Mouse (Mus musculus) embryonic facial prominence, embryonic 13.5 days (tissue): ENCODE results near the gene Dnase1l1. TPM values are rescaled to one million over a fixed set of nuclear protein-coding genes. Genes with fewer than 3 reads are reported as not detected.

Experiments
- ATAC-seq: fragments of 200-750 bp; cut with Nextera tagmentation; 2 replicates; pipeline ENCODE4 v1.8.0; 2017; ENCODE audit warnings: low read depth; ENCODE audit not compliant: insufficient number of reproducible peaks, insufficient read depth, low FRiP score, low TSS enrichment
- H3K27ac ChIP-seq: fragments of 300-500 bp; sonication (generic); 2 replicates; pipeline ENCODE4 v1.5.1; 2015; ENCODE audit warnings: moderate library complexity, mild to moderate bottlenecking, inconsistent platforms
- H3K27me3 ChIP-seq: fragments of 300-500 bp; sonication (generic); 2 replicates; pipeline ENCODE4 v1.6.1; 2015; ENCODE audit warnings: mild to moderate bottlenecking, inconsistent platforms
- H3K36me3 ChIP-seq: fragments of 300-500 bp; sonication (generic); 2 replicates; pipeline ENCODE4 v1.6.1; 2015; ENCODE audit warnings: mild to moderate bottlenecking, inconsistent platforms
- H3K4me1 ChIP-seq: fragments of 300-500 bp; sonication (generic); 2 replicates; pipeline ENCODE4 v1.6.1; 2015; ENCODE audit warnings: inconsistent platforms
- H3K4me2 ChIP-seq: fragments of 300-500 bp; sonication (generic); 2 replicates; pipeline ENCODE4 v1.6.1; 2015; ENCODE audit warnings: moderate library complexity, mild to moderate bottlenecking, inconsistent platforms
- H3K4me3 ChIP-seq: fragments of 300-500 bp; sonication (generic); 2 replicates; pipeline ENCODE4 v1.5.1; 2015; ENCODE audit warnings: mild to moderate bottlenecking, inconsistent platforms
- H3K9ac ChIP-seq: fragments of 300-500 bp; sonication (generic); 2 replicates; pipeline ENCODE4 v1.6.1; 2015; ENCODE audit warnings: mild to moderate bottlenecking, inconsistent platforms
- H3K9me3 ChIP-seq: fragments of 300-500 bp; sonication (generic); 2 replicates; pipeline ENCODE4 v1.6.1; 2016; ENCODE audit warnings: inconsistent platforms
- WGBS: fragments of 180-500 bp; shearing (Covaris S2); methylation state at CpG from one replicate; pipeline ENCODE4 v1.1.7; 2015; ENCODE audit warnings: mixed read lengths; 5-methylcytosine and 5-hydroxymethylcytosine counted together
- polyA plus RNA-seq: library from polyadenylated mRNA; unstranded; fragments of >200 nt; fragmentation: Nextera tagmentation; extraction: Ambion mirVana; gene quantifications from 2 replicates; pipeline ENCODE4 v1.2.1, GENCODE M21; 2015

Gene Dnase1l1
- 11.3 and 14.9 TPM in 2 replicates for polyA plus RNA-seq

DNA sequence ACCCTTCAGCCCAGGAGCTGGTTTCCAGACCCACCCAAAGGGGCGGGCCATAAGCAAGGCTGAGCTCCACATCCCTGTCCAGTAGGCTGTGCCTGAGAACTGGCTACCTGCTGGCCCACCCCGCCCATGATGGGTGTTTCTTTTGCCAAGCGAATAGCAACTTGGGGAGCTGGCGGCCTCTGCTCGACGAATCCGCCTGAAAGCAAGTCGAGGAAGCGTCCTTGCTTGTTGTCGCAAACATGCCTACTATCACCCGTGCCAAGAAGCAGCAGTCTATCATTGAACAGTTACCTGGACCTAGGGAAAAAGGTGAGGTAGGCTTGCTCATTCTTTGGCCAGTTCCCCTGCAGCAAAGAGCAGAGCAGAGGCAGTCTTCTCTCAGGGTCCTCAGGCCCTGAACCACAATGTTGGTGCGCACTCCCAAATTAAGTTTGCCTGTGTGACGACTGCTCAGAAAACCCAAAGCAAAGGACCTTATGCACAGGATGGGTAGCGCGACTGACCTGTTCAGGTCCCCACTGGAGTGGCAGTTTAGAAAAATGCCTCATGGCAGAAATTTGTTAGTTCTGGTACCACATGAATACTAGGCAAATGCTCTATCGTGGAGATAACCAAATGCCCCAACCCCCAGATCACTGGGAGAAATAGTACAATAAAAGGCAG, at the start of gene Dnase1l1, which contains the start of gene Taz:
Gene Dnase1l1 (minus strand): TSS at position 606 of the 663 bp plus-strand sequence.
Gene Taz (plus strand): TSS at position 181 of the 663 bp plus-strand sequence.
- no peaks in the 10 kb centered on the region for H3K27me3 ChIP-seq
- peak within 1 kb of the TSS; percentile 70 for H3K4me2 ChIP-seq
- ATAC-seq: peak; percentile 88
- peak within 1 kb of the TSS; percentile 63 for H3K4me3 ChIP-seq
- 25% methylated on average over 16 of the region's 16 CpGs for WGBS
- peak within 1 kb of the TSS; percentile 87 for H3K27ac ChIP-seq
- H3K9ac ChIP-seq: peak within 1 kb of the TSS; percentile 84
- no peaks in the 10 kb centered on the region for H3K9me3 ChIP-seq
- H3K36me3 ChIP-seq: no peaks in the 10 kb centered on the region
- peaks cover 11% of the 10 kb centered on the region for H3K4me1 ChIP-seq

DNA sequence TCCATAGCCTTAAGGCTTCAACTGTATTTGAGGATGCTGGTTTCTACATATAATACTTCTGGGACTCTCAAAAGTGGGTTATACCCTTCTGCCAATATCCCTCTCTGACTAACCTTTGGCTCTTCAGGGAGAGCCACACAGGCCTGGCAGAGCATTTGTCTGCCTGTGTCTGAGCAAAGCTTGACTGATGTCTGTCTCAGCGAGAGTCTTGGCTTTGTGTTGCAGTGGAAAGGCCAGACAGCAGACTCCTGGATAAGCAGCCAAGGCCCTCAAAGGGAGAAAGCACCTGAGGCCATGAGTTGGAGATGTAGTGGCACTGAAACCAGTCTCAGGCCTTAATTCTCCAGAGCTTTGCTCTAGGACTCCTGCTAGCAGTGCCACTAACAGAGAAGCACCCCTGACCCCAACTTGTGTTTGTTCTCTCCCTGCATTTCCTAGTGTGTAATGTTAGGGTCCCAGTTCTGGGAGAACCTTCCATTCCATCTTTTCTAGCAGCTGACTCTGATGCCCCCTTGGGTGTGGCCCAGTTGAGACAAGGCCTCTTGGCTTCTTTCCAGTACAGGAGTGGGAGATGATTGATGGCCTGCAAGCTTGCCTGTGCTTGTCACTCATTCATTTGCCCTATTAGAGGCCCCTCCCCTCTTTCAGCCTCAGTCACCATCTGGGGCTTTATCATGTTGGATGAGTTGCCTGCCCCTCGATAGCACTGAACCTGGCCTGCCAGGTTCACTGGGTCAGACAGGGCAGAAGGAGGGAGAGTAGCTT, 48.2 kb upstream of the Dnase1l1 start:
- Histone ChIP-seq H3K4me2 (peak overlapping the region; percentile 69), H3K4me1 (peaks cover 19% of the 10 kb centered on the region), H3K27me3 (no peaks in the 10 kb centered on the region), H3K4me3 (peak overlapping the region; percentile 52), H3K9me3 (no peaks in the 10 kb centered on the region), H3K27ac (no peak overlapping the region), H3K9ac (peak overlapping the region; percentile 72), H3K36me3 (peaks cover 9% of the 10 kb centered on the region; the same call in 1 of the 2 replicates)
- WGBS: 42% methylated on average over 2 of the region's 2 CpGs
- ATAC-seq: no peak

DNA sequence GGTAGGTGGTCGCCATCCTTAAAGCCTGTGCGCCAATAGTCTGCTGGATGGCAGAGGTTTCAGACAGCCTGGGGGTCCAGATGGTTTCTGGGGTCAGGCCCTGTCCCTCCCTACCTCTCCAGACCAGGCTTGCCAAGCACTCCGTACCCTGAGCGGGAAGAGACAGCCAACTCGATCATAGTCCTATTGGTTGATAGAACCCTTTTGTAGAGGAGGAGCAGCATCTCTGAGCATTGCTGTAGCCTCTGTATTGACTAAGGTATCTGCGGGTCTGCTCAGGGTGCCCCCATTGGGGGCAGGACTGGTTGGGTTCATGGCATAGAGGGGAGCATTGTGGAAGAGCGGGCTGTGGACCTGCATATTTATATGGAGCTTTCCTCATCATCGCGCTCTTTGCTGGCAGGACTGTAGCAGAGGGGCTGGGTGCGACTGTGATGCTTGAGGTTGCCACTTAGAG, 47.1 kb upstream of the Dnase1l1 start:
- Histone ChIP-seq H3K27ac (peak overlapping the region; percentile 84; the same call in 1 of the 2 replicates), H3K4me2 (peak overlapping the region; percentile 69), H3K9ac (peak overlapping the region; percentile 72), H3K27me3 (no peaks in the 10 kb centered on the region), H3K4me3 (peak overlapping the region; percentile 52), H3K4me1 (peaks cover 19% of the 10 kb centered on the region), H3K36me3 (peaks cover 9% of the 10 kb centered on the region; the same call in 1 of the 2 replicates), H3K9me3 (no peaks in the 10 kb centered on the region)
- peak; percentile 56; the same call in 1 of the 2 replicates for ATAC-seq
- WGBS: 29% methylated on average over 10 of the region's 10 CpGs

DNA sequence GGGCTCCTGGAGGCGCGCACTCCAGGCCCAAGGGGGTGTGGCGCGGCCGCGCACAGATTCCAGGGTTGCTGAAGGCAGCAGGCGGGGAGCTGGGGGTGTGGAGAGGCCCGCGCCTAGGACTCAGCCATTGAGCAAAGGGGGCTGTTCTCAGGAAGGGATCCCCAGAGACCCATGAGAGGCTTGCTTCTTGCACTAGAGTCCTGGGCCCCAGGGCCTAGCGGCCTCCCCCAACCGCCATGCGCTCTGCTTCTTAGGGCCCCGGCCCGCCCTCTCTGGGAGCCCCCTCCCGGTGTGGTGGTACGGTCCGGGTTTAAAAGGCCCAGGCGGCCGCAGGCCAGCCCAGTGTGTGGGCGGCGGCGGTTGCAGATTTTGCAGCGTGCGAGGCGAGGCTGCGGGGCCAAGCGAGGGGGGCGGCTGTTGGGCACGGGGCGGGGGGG, 46.6 kb upstream of the Dnase1l1 start, which contains the start of gene Plxna3:
Gene Plxna3 (plus strand): TSS at position 342 of the 437 bp plus-strand sequence.
- peak within 1 kb of the TSS; percentile 84 for H3K27ac ChIP-seq
- 23% methylated on average over 30 of the region's 30 CpGs for WGBS
- peak within 1 kb of the TSS; percentile 72 for H3K9ac ChIP-seq
- H3K4me1 ChIP-seq: peaks cover 19% of the 10 kb centered on the region
- H3K4me3 ChIP-seq: peak within 1 kb of the TSS; percentile 52
- H3K9me3 ChIP-seq: no peaks in the 10 kb centered on the region
- peak; percentile 87 for ATAC-seq
- H3K36me3 ChIP-seq: peaks cover 8% of the 10 kb centered on the region; the same call in 1 of the 2 replicates
- no peaks in the 10 kb centered on the region for H3K27me3 ChIP-seq
- H3K4me2 ChIP-seq: peak within 1 kb of the TSS; percentile 69

DNA sequence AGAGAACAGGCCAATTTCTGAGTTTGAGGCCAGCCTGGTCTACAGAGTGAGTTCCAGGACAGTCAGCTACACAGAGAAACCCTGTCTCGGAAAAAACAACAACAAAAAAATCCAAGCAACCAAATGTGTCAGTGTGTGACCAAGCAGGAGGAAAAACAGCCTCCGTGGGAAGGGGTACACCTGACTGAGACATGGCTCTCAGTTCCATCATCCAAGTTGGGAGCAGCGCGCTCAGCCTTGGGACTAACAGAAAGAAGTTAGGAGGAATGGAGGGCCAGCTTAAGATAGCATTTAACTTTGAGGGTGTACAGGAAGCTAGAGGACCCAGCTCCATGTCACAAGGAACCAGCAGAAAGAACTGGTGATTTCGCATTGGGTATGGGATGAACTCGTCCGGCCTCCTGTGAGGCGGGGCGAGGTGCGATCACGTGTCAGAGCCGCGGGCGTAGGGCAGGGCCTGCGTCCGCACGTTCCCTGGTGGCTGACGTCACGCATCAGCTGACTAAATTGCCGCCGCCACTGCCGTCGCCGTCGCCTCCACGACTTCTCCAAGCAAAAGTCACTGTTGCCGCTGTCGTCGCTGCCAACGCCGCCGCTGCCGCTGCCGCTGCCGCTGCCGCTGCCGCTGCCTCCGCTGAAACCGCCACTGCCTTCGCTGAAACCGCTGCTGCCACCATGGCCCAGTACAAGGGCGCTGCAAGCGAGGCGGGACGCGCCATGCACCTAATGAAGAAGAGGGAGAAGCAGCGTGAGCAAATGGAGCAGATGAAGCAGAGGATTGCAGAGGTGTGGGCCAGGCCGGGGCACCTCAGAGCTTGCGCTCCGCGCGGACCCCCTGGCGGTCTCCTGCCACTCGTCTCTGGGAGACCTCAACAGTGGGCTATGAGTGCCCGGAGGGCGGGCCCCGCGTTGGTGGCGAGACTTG, 30.7 kb upstream of the Dnase1l1 start, which contains the start of gene Fam50a:
Gene Fam50a (plus strand): TSS at position 494 of the 925 bp plus-strand sequence.
- Histone ChIP-seq H3K4me1 (peaks cover 3% of the 10 kb centered on the region; the same call in 1 of the 2 replicates), H3K27me3 (no peaks in the 10 kb centered on the region), H3K9me3 (no peaks in the 10 kb centered on the region), H3K27ac (peak within 1 kb of the TSS; percentile 85), H3K9ac (peak within 1 kb of the TSS; percentile 83), H3K4me3 (peak within 1 kb of the TSS; percentile 63), H3K4me2 (peak within 1 kb of the TSS; percentile 68), H3K36me3 (peaks cover 33% of the 10 kb centered on the region)
- WGBS: 27% methylated on average over 58 of the region's 59 CpGs
- ATAC-seq: peak; percentile 88

DNA sequence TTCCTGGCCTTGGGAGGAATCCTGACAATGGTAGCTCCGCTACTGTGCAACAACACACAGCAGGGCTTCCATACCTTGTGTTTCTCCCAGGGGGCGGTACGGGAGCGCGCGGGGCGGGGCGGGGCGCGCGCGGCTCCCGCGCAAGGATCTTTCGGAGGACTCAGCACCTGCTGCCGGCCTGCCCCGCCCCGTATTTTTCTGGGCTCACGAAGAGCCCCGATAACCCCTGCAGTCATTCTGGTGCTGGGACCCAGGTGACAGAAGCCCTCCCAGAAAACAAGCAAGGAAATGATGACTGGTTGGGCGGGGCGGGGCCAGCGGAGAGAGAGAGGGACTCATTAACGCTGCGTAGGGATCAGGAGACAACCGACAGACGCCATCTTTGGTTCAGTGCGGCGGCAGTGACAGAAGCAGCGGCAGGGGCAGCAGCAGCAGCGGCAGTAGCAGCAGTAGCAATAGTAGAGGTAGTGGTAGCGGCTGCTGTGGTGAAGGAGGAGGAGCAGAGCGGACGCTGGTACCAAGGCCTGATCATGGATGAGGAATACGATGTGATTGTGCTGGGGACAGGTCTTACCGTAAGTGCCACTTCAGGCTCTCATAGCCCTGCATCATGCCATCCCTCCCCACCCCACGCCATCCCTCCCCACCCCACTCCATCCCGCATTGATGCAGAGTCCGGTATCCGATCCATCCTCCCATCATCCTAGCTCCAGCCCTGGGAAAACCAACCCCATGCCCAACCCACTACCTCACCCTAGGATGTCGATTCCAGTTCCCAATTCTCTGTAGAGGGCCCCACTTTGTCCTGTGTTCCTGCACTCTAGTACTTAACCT, 22.9 kb upstream of the Dnase1l1 start, which contains the start of gene Gdi1:
Gene Gdi1 (plus strand): TSS at position 132 of the 834 bp plus-strand sequence.
- peak; percentile 76 for ATAC-seq
- Histone ChIP-seq H3K36me3 (peaks cover 71% of the 10 kb centered on the region), H3K27me3 (no peaks in the 10 kb centered on the region), H3K4me3 (peak within 1 kb of the TSS; percentile 58), H3K27ac (peak within 1 kb of the TSS; percentile 90), H3K9me3 (no peaks in the 10 kb centered on the region), H3K4me2 (peak within 1 kb of the TSS; percentile 67), H3K9ac (peak within 1 kb of the TSS; percentile 81), H3K4me1 (0 out of 2 replicates have a peak, but pooled peaks cover 5% of the 10 kb centered on the region)
- 23% methylated on average over 41 of the region's 41 CpGs for WGBS

DNA sequence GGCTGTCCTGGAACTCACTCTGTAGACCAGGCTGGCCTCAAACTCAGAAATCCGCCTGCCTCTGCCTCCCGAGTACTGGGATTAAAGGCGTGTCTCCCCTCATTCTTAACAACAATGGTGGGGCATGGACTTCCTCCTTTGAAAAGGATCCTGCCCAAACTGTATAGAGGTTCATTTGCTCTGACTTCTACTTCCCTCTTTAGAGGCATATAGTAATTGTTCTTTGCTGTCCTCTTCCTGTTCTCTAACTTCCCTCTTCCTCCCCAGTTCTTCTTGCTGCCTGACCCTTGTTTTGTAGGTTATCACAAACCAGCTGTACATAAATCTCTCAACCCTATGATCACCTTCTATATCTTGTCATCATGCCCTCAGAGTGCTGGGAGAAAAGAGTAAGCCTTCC, 17.6 kb upstream of the Dnase1l1 start:
- Histone ChIP-seq H3K4me2 (no peak overlapping the region), H3K4me1 (no peaks in the 10 kb centered on the region), H3K36me3 (peaks cover 42% of the 10 kb centered on the region), H3K9me3 (no peaks in the 10 kb centered on the region), H3K9ac (no peak overlapping the region), H3K27ac (no peak overlapping the region), H3K4me3 (no peak overlapping the region), H3K27me3 (no peaks in the 10 kb centered on the region)
- WGBS: 83% methylated on average over 3 of the region's 3 CpGs
- ATAC-seq: no peak

DNA sequence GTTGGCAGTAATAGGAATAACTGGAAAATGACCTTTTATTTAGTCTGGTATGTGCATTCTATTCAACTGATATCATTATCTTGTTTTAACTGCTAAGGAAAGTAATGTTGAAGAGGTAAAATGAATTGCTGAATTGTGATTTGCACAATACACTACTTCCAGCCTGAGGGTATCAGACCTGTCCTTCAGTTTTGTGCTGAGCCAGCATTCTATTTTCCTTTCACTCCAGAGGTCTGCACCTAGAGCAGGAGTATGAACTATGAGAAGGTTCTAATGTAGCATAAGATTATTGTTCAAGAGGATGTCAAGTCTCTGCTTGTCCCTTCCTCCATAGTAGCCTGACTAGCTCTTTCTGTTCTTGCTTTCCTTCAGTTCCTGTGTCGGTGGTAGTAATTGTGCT, 16.2 kb upstream of the Dnase1l1 start:
- 70% methylated on average over 1 of the region's 1 CpGs for WGBS
- Histone ChIP-seq H3K9me3 (no peaks in the 10 kb centered on the region), H3K4me2 (no peak overlapping the region), H3K27me3 (no peaks in the 10 kb centered on the region), H3K27ac (no peak overlapping the region), H3K9ac (no peak overlapping the region), H3K4me1 (no peaks in the 10 kb centered on the region), H3K4me3 (no peak overlapping the region), H3K36me3 (peaks cover 34% of the 10 kb centered on the region)
- no peak for ATAC-seq

DNA sequence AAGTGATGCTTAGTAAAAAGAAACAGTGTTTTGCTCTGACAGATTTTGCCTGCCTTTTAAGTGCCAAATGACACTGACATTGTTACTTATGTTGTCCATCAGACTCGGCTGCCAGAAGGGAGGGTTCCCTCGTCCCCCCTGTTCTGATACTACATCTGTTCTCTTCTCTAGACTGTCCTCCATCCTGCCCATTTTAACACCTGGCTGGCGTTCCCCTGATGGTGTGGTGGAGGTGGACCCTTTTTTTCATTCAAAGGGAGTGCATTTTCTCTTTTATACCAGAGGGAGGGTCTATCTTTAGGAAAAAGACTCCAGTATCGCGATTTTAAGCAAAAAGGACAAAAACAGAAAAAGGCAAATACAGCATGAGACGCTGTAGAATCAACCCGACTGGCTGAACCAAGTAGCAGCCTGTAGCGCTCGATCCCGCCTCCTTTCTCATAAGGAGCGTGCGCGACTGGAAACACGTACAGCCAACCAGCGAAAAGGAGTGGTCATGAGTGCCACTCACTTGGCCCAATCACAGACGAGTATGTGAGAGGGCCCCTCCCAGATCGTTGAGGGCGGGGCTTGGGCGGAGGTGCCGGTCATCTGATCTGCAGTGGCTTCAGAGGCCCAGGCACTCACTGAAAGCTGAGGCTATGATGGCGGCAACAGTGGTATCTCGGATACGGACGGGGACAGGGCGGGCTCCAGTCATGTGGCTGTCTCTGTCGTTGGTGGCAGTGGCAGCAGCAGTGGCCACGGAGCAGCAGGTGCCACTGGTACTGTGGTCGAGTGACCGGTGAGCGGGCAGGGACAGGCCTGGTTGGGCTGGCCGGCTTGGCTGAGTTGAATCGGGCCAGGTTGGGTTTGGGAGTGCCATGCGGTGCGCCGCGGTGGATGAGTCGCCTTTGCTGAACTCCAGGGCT, 14.7 kb upstream of the Dnase1l1 start, which contains the start of gene Atp6ap1:
Gene Atp6ap1 (plus strand): TSS at position 560 of the 911 bp plus-strand sequence.
- Histone ChIP-seq H3K36me3 (peaks cover 18% of the 10 kb centered on the region), H3K9me3 (no peaks in the 10 kb centered on the region), H3K27me3 (no peaks in the 10 kb centered on the region), H3K4me3 (peak within 1 kb of the TSS; percentile 64), H3K9ac (peak within 1 kb of the TSS; percentile 82), H3K4me2 (peak within 1 kb of the TSS; percentile 66), H3K27ac (peak within 1 kb of the TSS; percentile 69), H3K4me1 (no peaks in the 10 kb centered on the region)
- peak; percentile 95 for ATAC-seq
- 22% methylated on average over 37 of the region's 37 CpGs for WGBS
